9 mouse cellular contexts compared by ENCODE assay signal in genomic region chr7:103942730-103943129, GRCm38 (mm10). TPM values are rescaled to one million over a fixed set of nuclear protein-coding genes. Genes with fewer than 3 reads are reported as not detected.
A peak's percentile ranks its signal among the peaks of the same experiment; 100 is the strongest.
DNase-seq lines count a peak whose midpoint lies in the region; ATAC-seq and TF ChIP-seq lines count a peak whose summit lies in the region.
"Had no signal": no experiment of that assay in that cellular context is flagged by ENCODE, and none has a peak within 500 bp of the region (broad histone marks: within the 10 kb centered on the region; RNA-seq: fewer than 3 reads in every experiment).

No protein-coding gene starts in this region.

- TF ChIP-seq POLR2A in kidney, adult 2 months (IDR thresholded peaks at IDR 0.05; ENCODE audit: low read depth, low read length): no peak
- TF ChIP-seq POLR2A in cerebellum, adult 2 months (IDR thresholded peaks at IDR 0.05; ENCODE audit: borderline replicate concordance, insufficient read depth, low read length): no peak

- WGBS in kidney, adult 2 months: 23% methylated on average over 2 of the region's 2 CpGs
- WGBS in kidney, embryonic 14.5 days: 15% methylated on average over 2 of the region's 2 CpGs
- WGBS in heart, postnatal 0 days: 23% methylated on average over 2 of the region's 2 CpGs
- 20% methylated on average over 2 of the region's 2 CpGs for WGBS in liver, embryonic 12.5 days (ENCODE audit: insufficient replicate concordance)
- WGBS in cerebellum, adult 2 months: 13% methylated on average over 2 of the region's 2 CpGs

- H3K27ac ChIP-seq in kidney, adult 2 months (ENCODE audit: insufficient read depth, low read depth, low read length): no peak overlapping the region
- no peak overlapping the region for H3K27ac ChIP-seq in kidney, embryonic 14.5 days (ENCODE audit: low read depth, low read length)
- H3K27ac ChIP-seq in heart, postnatal 0 days (ENCODE audit: low read depth): no peak overlapping the region
- peak overlapping the region; percentile 76 for H3K27ac ChIP-seq in liver, embryonic 12.5 days
- H3K27ac ChIP-seq in cerebellum, adult 2 months (ENCODE audit: insufficient read depth, low read length): no peak overlapping the region

- no peaks in the 10 kb centered on the region for H3K27me3 ChIP-seq in kidney, adult 2 months (replicated peaks; ENCODE audit: control insufficient read depth, insufficient read depth, low read length)
- H3K27me3 ChIP-seq in kidney, embryonic 14.5 days (ENCODE audit: control insufficient read depth, insufficient read depth, low read length): no peaks in the 10 kb centered on the region
- H3K27me3 ChIP-seq in heart, postnatal 0 days (ENCODE audit: control insufficient read depth, insufficient read depth, low read length): no peaks in the 10 kb centered on the region
- H3K27me3 ChIP-seq in liver, embryonic 12.5 days (replicated peaks): no peaks in the 10 kb centered on the region
- no peaks in the 10 kb centered on the region for H3K27me3 ChIP-seq in cerebellum, adult 2 months (ENCODE audit: control insufficient read depth, insufficient read depth, low read length)

- no peaks in the 10 kb centered on the region for H3K36me3 ChIP-seq in kidney, adult 2 months (ENCODE audit: control insufficient read depth, insufficient read depth, low read length)
- H3K36me3 ChIP-seq in kidney, embryonic 14.5 days (ENCODE audit: control insufficient read depth, insufficient read depth, low read length): no peaks in the 10 kb centered on the region
- no peaks in the 10 kb centered on the region for H3K36me3 ChIP-seq in heart, postnatal 0 days (replicated peaks; ENCODE audit: control insufficient read depth, insufficient read depth, low read length)
- no peaks in the 10 kb centered on the region for H3K36me3 ChIP-seq in liver, embryonic 12.5 days

- peak; percentile 70 for TF ChIP-seq CTCF in kidney, adult 2 months (conservative IDR thresholded peaks at IDR 0.05; ENCODE audit: insufficient read depth, insufficient read length, low read depth, low read length)
- peak; percentile 89 for TF ChIP-seq CTCF in heart, postnatal 0 days (IDR thresholded peaks at IDR 0.05; ENCODE audit: low read depth)
- TF ChIP-seq CTCF in cerebellum, adult 2 months (IDR thresholded peaks at IDR 0.05; ENCODE audit: borderline replicate concordance, insufficient read depth, low read depth, low read length): no peak

- no peak overlapping the region for H3K4me3 ChIP-seq in kidney, adult 2 months (ENCODE audit: insufficient read depth, low read depth, low read length)
- no peak overlapping the region for H3K4me3 ChIP-seq in kidney, embryonic 14.5 days (ENCODE audit: low read length)
- H3K4me3 ChIP-seq in heart, postnatal 0 days (ENCODE audit: low read depth, low read length): no peak overlapping the region
- no peak overlapping the region for H3K4me3 ChIP-seq in liver, embryonic 12.5 days
- H3K4me3 ChIP-seq in cerebellum, adult 2 months (replicated peaks; ENCODE audit: insufficient read depth, low read depth, low read length): no peak overlapping the region

- H3K9ac ChIP-seq in kidney, embryonic 14.5 days (ENCODE audit: low read depth, low read length): no peak overlapping the region
- H3K9ac ChIP-seq in heart, postnatal 0 days (replicated peaks; ENCODE audit: low read depth, low read length): no peak overlapping the region
- H3K9ac ChIP-seq in liver, embryonic 12.5 days: peak overlapping the region; percentile 47; the same call in 1 of the 2 replicates

- peak; percentile 21 for DNase-seq in kidney, adult 2 months
- DNase-seq in adrenal gland, adult 2 months: peak; percentile 5
- DNase-seq in heart, postnatal 0 days (ENCODE audit: low spot score): peak; percentile 49
- peak; percentile 27 for DNase-seq in retina, postnatal 7 days (ENCODE audit: low read depth, low spot score)
- no peak for DNase-seq in cerebellum, adult 2 months

- no peaks in the 10 kb centered on the region for H3K9me3 ChIP-seq in kidney, embryonic 14.5 days (ENCODE audit: control insufficient read depth, low read length)
- H3K9me3 ChIP-seq in heart, postnatal 0 days (replicated peaks; ENCODE audit: control insufficient read depth, low read length): no peaks in the 10 kb centered on the region
- H3K9me3 ChIP-seq in liver, embryonic 12.5 days (replicated peaks): no peaks in the 10 kb centered on the region

- TF ChIP-seq EP300 in heart, postnatal 0 days (IDR thresholded peaks at IDR 0.05; ENCODE audit: low read depth): no peak

- no peak; the same call in 1 of the 2 replicates for ATAC-seq in kidney, embryonic 14.5 days (ENCODE audit: low FRiP score, low TSS enrichment)
- ATAC-seq in CD4-positive, CD25-positive, alpha-beta regulatory T cell, adult 4 months: peak; percentile 49
- ATAC-seq in heart, postnatal 0 days (ENCODE audit: insufficient read depth, low read depth): no peak
- peak; percentile 84 for ATAC-seq in liver, embryonic 12.5 days

- H3K4me1 ChIP-seq in kidney, adult 2 months (ENCODE audit: control insufficient read depth, insufficient read depth, low read length): no peaks in the 10 kb centered on the region
- H3K4me1 ChIP-seq in kidney, embryonic 14.5 days (ENCODE audit: control insufficient read depth, insufficient read depth, low read length): no peaks in the 10 kb centered on the region
- H3K4me1 ChIP-seq in heart, postnatal 0 days (ENCODE audit: control insufficient read depth, insufficient read depth): no peaks in the 10 kb centered on the region
- H3K4me1 ChIP-seq in liver, embryonic 12.5 days: peaks cover 7% of the 10 kb centered on the region
- H3K4me1 ChIP-seq in cerebellum, adult 2 months (ENCODE audit: control insufficient read depth, insufficient read depth, low read length): no peaks in the 10 kb centered on the region

- no peak overlapping the region for H3K4me2 ChIP-seq in kidney, embryonic 14.5 days (replicated peaks; ENCODE audit: low read depth, low read length)
- no peak overlapping the region for H3K4me2 ChIP-seq in heart, postnatal 0 days (ENCODE audit: low read depth, low read length)
- no peak overlapping the region for H3K4me2 ChIP-seq in liver, embryonic 12.5 days

RNA-seq across cellular contexts. Expression of gene Olfr633, which starts 1.5 kb away (rescaled TPM):
- not detected in 2 replicates for polyA plus RNA-seq in kidney, adult 2 months (2012; rRNA removed)
- not detected in 2 replicates for polyA plus RNA-seq in kidney, embryonic 14.5 days (2014; fragmentation: Nextera tagmentation; extraction: Ambion mirVana)
- polyA plus RNA-seq in CD4-positive, CD25-positive, alpha-beta regulatory T cell, adult 4 months (2017; shearing (Covaris generic)): not detected
- total RNA-seq in adrenal gland, adult 2 months (2021): not detected
- polyA plus RNA-seq in adrenal gland, adult 2 months (2012; rRNA removed): not detected in 2 replicates
- not detected in 2 replicates for total RNA-seq in heart, postnatal 0 days (2014; rRNA removed; ENCODE audit: low replicate concordance)
- polyA plus RNA-seq in heart, postnatal 0 days (2015; fragmentation: Nextera tagmentation; extraction: Ambion mirVana): not detected in 2 replicates
- polyA plus RNA-seq in liver, embryonic 12.5 days (2016; fragmentation: Nextera tagmentation; extraction: Ambion mirVana): 0.08 TPM in 1 of 2 replicates, not detected in the other
- polyA plus RNA-seq in cerebellum, adult 2 months (2012; rRNA removed): not detected in 2 replicates
- polyA plus RNA-seq: gonadal fat pad, adult 2 months had no signal

RNA-seq across cellular contexts. Expression of gene Olfr632, which starts 8.6 kb away (rescaled TPM):
- not detected in 2 replicates for polyA plus RNA-seq in kidney, adult 2 months (2012; rRNA removed)
- not detected in 2 replicates for polyA plus RNA-seq in kidney, embryonic 14.5 days (2014; fragmentation: Nextera tagmentation; extraction: Ambion mirVana)
- not detected for polyA plus RNA-seq in CD4-positive, CD25-positive, alpha-beta regulatory T cell, adult 4 months (2017; shearing (Covaris generic))
- total RNA-seq in adrenal gland, adult 2 months (2021): not detected
- not detected in 2 replicates for polyA plus RNA-seq in adrenal gland, adult 2 months (2012; rRNA removed)
- total RNA-seq in heart, postnatal 0 days (2014; rRNA removed; ENCODE audit: low replicate concordance): not detected in 2 replicates
- polyA plus RNA-seq in heart, postnatal 0 days (2015; fragmentation: Nextera tagmentation; extraction: Ambion mirVana): not detected in 2 replicates
- polyA plus RNA-seq in liver, embryonic 12.5 days (2016; fragmentation: Nextera tagmentation; extraction: Ambion mirVana): 0.17 and 0.35 TPM in 2 replicates
- polyA plus RNA-seq in cerebellum, adult 2 months (2012; rRNA removed): not detected in 2 replicates
- polyA plus RNA-seq: gonadal fat pad, adult 2 months had no signal

RNA-seq across cellular contexts. Expression of gene Olfr631, which starts 14.1 kb away (rescaled TPM):
- not detected in 2 replicates for polyA plus RNA-seq in kidney, adult 2 months (2012; rRNA removed)
- polyA plus RNA-seq in kidney, embryonic 14.5 days (2014; fragmentation: Nextera tagmentation; extraction: Ambion mirVana): not detected in 2 replicates
- not detected for polyA plus RNA-seq in CD4-positive, CD25-positive, alpha-beta regulatory T cell, adult 4 months (2017; shearing (Covaris generic))
- not detected for total RNA-seq in adrenal gland, adult 2 months (2021)
- not detected in 2 replicates for polyA plus RNA-seq in adrenal gland, adult 2 months (2012; rRNA removed)
- total RNA-seq in heart, postnatal 0 days (2014; rRNA removed; ENCODE audit: low replicate concordance): not detected in 2 replicates
- not detected in 2 replicates for polyA plus RNA-seq in heart, postnatal 0 days (2015; fragmentation: Nextera tagmentation; extraction: Ambion mirVana)
- 0.30 TPM in 1 of 2 replicates, not detected in the other for polyA plus RNA-seq in liver, embryonic 12.5 days (2016; fragmentation: Nextera tagmentation; extraction: Ambion mirVana)
- not detected in 2 replicates for polyA plus RNA-seq in cerebellum, adult 2 months (2012; rRNA removed)
- polyA plus RNA-seq: gonadal fat pad, adult 2 months had no signal

RNA-seq across cellular contexts. Expression of gene Olfr635, which starts 28.2 kb away (rescaled TPM):
- not detected in 2 replicates for polyA plus RNA-seq in kidney, adult 2 months (2012; rRNA removed)
- polyA plus RNA-seq in kidney, embryonic 14.5 days (2014; fragmentation: Nextera tagmentation; extraction: Ambion mirVana): 0.03 TPM in 1 of 2 replicates, not detected in the other
- under 1 TPM in 1 of 2 experiments, not detected in 1; 0.05 TPM for polyA plus RNA-seq in CD4-positive, CD25-positive, alpha-beta regulatory T cell, adult 4 months (2017; shearing (Covaris generic))
- not detected for total RNA-seq in adrenal gland, adult 2 months (2021)
- polyA plus RNA-seq in adrenal gland, adult 2 months (2012; rRNA removed): not detected in 2 replicates
- not detected in 2 replicates for total RNA-seq in heart, postnatal 0 days (2014; rRNA removed; ENCODE audit: low replicate concordance)
- not detected in 2 replicates for polyA plus RNA-seq in heart, postnatal 0 days (2015; fragmentation: Nextera tagmentation; extraction: Ambion mirVana)
- polyA plus RNA-seq in liver, embryonic 12.5 days (2016; fragmentation: Nextera tagmentation; extraction: Ambion mirVana): not detected in 2 replicates
- not detected in 2 replicates for polyA plus RNA-seq in cerebellum, adult 2 months (2012; rRNA removed)
- polyA plus RNA-seq: gonadal fat pad, adult 2 months had no signal

RNA-seq across cellular contexts. Expression of gene Olfr65, which starts 39.4 kb away (rescaled TPM):
- not detected in 2 replicates for polyA plus RNA-seq in kidney, adult 2 months (2012; rRNA removed)
- not detected in 2 replicates for polyA plus RNA-seq in kidney, embryonic 14.5 days (2014; fragmentation: Nextera tagmentation; extraction: Ambion mirVana)
- polyA plus RNA-seq in CD4-positive, CD25-positive, alpha-beta regulatory T cell, adult 4 months (2017; shearing (Covaris generic)): not detected
- total RNA-seq in adrenal gland, adult 2 months (2021): not detected
- polyA plus RNA-seq in adrenal gland, adult 2 months (2012; rRNA removed): not detected in 2 replicates
- not detected in 2 replicates for total RNA-seq in heart, postnatal 0 days (2014; rRNA removed; ENCODE audit: low replicate concordance)
- not detected in 2 replicates for polyA plus RNA-seq in heart, postnatal 0 days (2015; fragmentation: Nextera tagmentation; extraction: Ambion mirVana)
- not detected in 2 replicates for polyA plus RNA-seq in liver, embryonic 12.5 days (2016; fragmentation: Nextera tagmentation; extraction: Ambion mirVana)
- polyA plus RNA-seq in cerebellum, adult 2 months (2012; rRNA removed): not detected in 2 replicates
- polyA plus RNA-seq: gonadal fat pad, adult 2 months had no signal

Comparison
In these comparisons a context has a peak if more than half of its experiments do, and no peak if none do; other contexts are left out.
1. DNase-seq: peak in kidney, adult 2 months (single experiment), adrenal gland, adult 2 months (single experiment), heart, postnatal 0 days (single experiment) and retina, postnatal 7 days (single experiment); none in cerebellum, adult 2 months (0 of 2).
2. ATAC-seq: peak in CD4-positive, CD25-positive, alpha-beta regulatory T cell, adult 4 months (single experiment) and liver, embryonic 12.5 days (single experiment); none in kidney, embryonic 14.5 days (single experiment) and heart, postnatal 0 days (single experiment).